Mouse (Mus musculus): ENCODE measurements at regions not wholly inside any gene's neighbourhood (a gene's known extent, or its start where the extent isn't known, plus 50 kb on each side); places are given as distances from the start of the nearest gene placed in this dataset.
"Not testable (repeated sequence)": the region's sequence is repeated elsewhere in the genome, so short reads cannot be mapped to it uniquely, and the experiment has no call there.

DNA sequence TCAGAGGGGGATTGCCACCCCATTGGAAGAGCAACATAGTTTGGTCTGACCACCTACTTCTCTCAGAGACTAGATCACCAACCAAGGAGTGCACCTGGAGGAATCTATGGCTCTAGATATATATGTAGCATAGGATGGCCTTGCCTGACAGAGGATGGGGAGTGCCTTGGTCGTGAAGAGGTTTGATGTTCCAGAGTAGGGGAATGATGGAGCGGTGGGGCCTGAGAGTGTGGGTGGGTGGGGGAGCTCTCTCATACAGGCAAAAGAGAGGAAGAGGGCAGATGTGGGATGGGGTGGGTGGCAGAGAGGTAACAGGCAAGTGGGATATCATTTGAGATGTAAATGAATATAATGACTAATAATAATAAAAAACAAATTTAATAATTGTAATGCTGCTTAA lies 874.0 kb downstream of the Amy2a5 start:
- no peak for DNase-seq (ENCODE audit: low read depth, low spot score)

DNA sequence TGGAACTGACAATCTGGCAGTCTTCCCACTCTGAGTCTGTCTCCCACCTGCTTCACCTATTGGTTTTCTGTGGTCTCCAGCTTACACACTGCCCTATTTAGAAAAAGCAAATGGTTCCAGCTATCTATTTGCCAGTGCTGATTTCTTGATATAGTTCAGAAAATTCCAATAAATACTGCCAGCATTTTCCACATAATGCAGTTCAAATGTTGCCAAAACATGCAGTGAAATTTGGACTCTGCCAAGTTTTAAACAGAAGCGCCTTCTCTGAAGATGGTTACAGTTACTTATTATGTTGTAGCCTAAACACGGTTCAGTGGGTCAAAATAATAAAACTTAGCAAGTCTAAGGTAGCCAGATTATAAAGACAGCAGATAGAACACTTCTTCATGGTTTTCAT lies 912.8 kb downstream of the Amy2a5 start:
- no peak for DNase-seq (ENCODE audit: low read depth, low spot score)

DNA sequence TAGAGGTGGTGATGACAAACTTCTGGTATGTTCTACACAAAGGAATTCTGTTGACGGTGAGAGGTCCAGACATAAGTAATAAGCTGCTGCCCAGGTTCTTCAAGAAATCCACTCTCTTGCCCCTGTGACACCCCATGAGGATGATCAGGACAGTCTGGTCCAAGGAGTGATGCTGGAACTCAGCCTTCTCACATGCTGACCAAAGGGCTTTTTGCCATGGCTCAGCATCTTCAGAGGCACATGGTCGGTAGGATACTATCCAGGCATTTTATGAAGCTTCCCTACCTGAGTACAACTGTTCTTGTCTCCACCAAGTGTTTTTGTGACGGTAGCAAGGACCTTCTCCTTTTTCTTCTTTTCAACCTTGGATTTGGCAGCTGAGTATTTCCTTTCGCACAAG lies 927.5 kb downstream of the Amy2a5 start:
- DNase-seq (ENCODE audit: low read depth, low spot score), result no peak

DNA sequence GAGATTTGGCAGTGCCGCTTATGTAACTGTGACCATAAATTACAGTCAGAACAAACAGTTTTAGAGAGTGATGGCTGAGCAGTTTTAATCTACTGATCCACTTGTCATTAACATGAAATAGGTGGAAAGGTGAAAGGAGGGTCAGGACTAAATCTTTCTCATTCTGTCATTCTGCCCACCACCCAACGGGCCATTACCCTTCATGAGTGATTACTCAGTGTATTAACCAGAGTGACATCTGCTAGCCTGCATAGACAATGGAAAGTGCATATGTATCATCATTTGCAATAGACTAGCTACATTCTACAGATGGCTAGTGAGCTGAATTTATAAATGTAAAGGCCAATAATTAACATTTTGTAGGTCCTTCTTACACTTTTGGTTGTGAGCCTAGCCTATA lies 933.3 kb downstream of the Amy2a5 start:
- no peak for DNase-seq (ENCODE audit: low read depth, low spot score)

DNA sequence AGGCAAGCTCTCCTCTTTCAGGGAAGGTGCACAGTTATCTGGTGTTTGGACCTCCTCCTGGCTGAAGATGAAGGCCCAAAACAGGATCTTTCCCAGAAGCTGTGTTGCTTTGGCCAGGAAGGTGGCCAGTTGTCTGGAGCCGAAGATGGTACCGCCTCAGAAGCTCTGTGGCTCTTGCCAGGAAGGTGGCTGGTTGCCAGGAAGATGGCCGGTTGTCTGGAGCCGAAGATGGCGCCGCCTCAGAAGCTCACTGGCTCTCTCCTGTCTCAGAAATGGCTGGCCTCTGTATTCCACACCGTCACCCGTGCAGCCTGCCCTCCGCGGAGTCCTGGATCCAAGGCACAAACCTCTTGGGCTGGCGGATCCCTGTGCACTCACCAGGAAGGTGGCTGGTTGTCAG lies 937.4 kb downstream of the Amy2a5 start:
- DNase-seq (ENCODE audit: low read depth, low spot score), result not testable (repeated sequence)

DNA sequence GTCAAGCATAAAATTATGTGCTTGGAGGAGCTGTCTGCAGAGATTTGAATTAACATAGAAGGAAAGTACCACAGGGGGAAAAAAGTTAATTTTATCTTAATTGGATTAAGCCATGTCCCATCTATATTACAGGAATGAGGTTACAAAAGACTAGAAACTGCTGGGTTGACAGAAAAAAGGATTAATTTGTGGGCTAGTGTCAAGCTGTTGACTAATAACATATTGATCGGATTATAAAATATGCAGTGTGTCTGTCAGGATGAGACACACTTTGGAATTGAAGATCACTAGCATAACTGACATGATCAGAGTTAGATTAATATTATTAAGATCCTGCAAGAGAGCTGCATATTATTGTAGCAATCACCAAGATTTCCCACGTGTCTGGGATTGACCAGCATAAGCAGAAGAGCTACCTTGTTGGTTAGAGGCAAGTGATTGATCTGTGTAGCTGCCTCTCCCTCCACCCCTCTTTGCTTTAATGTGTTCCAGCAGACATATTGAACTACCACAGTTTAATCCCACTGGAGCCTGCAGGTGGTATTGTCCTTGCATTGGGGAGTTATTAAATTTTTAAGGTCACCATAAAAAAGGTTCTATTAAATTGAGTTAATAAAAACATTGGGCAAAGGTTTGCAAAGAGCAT lies 979.7 kb downstream of the Amy2a5 start:
- DNase-seq (ENCODE audit: low read depth, low spot score), result no peak

DNA sequence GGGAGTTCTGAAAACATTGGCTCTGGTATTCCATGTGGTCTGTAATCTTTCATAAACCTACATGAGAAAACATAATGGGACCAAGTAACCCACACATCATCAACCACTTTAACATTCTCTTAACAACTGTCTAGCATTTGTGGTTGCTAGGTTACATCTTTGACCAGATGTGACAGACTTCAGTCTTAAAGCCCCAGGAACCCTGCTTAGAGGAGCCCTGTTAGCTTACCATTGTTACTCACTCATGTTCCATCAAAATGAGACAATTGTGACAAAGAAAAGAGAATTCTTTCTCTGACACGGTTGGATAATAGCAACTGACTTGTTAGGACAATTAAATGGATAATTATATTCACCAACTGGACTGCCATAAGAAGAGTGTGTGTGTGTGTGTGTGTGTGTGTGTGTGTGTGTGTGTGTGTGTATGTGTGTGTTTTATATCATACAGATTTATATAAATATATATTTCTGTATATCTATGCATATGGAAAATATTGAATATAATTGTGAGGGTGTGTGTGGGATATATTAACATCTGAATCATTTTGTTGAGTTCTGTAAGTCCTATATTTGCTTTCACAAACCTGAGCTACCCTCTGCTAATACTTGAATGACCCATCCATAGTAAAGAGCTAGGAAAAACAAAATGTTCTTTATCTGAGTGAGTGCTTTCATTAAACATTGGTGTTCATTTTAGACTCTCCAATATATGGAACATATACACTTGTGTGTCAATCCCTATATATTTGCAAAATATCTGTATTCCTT lies 997.1 kb downstream of the Amy2a5 start:
- no peak for DNase-seq (ENCODE audit: low read depth, low spot score)

DNA sequence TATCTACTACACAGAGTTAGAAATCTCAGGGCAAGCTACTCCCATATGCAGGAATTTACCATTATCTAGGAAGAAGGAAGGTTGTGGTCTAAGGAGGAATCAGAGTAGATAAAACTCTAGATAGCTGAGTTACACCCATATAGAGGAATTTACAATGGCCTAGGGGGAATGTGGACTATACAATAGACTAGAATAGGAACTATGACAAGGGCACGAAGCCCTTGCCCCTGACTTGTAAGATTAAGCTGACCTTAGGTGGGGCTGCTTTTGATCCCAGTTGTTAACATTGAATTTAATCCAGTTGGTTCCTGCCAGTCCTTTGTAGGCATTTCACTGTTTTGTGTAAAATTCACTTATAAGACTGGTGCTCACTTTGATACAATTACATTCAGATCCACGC lies 1015.7 kb downstream of the Amy2a5 start:
- DNase-seq (ENCODE audit: low read depth, low spot score), result peak; percentile 66

DNA sequence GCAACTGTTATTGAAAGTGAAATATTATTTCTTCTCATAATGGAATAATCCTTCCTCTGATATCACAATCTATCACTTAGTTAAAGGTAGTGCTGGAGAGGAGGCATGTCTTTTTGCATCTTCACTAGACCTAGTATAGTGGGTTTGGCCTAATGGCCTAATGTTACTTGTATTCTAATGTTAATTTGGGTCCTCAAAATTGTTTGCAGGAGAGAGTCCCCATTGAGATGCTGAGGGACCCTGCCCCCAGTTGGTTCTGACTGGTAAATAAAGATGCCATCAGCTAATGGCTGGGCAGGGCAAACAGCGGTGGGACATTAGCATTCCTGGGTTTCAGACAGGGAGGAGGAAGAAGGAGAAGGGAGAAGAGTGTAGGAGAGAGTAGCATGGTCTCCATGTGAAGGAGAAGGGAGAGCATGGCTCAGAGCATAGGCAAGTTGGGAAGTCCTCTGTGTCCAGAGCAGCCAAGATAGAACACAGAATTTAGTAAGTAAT lies 1019.0 kb downstream of the Amy2a5 start:
- peak; percentile 50 for DNase-seq (ENCODE audit: low read depth, low spot score)
